Mouse (Mus musculus) liver, postnatal 0 days (tissue): ENCODE measurements at regions not wholly inside any gene's neighbourhood (a gene's known extent, or its start where the extent isn't known, plus 50 kb on each side); places are given as distances from the start of the nearest gene placed in this dataset.

Experiments used
- ATAC-seq: fragments of 200-750 bp; cut with Nextera tagmentation; 2 replicates; pipeline ENCODE4 v1.8.0; 2017; ENCODE audit warnings: mild to moderate bottlenecking, moderate library complexity
- DNase-seq: peaks from one replicate; pipeline ENCODE4 v3.0.0-alpha.2; 2016
- H3K27ac ChIP-seq: fragments of 300-500 bp; sonication (generic); 2 replicates; pipeline ENCODE4 v1.5.1; 2014; ENCODE audit warnings: antibody characterized with exemption, moderate library complexity, mild to moderate bottlenecking, low read depth
- H3K27me3 ChIP-seq: fragments of 300-500 bp; sonication (generic); 2 replicates; pipeline ENCODE4 v1.6.1; 2014; ENCODE audit warnings: low read length, control low read depth, mixed read lengths; ENCODE audit not compliant: insufficient read depth
- H3K36me3 ChIP-seq: fragments of 300-500 bp; sonication (generic); replicated peaks from 2 replicates; pipeline ENCODE4 v1.6.1; 2014; ENCODE audit warnings: mild to moderate bottlenecking, control low read depth, low read length, moderate library complexity, mixed read lengths; ENCODE audit not compliant: insufficient read depth
- H3K4me1 ChIP-seq: fragments of 300-500 bp; sonication (generic); 2 replicates; pipeline ENCODE4 v1.6.1; 2014; ENCODE audit warnings: antibody characterized with exemption, mild to moderate bottlenecking, control low read depth; ENCODE audit not compliant: insufficient read depth
- H3K4me2 ChIP-seq: fragments of 300-500 bp; sonication (generic); 2 replicates; pipeline ENCODE4 v1.6.1; 2014; ENCODE audit warnings: low read depth, mild to moderate bottlenecking, low read length, moderate library complexity, mixed read lengths
- H3K4me3 ChIP-seq: fragments of 300-500 bp; sonication (generic); 2 replicates; pipeline ENCODE4 v1.5.1; 2014; ENCODE audit warnings: low read depth, low read length
- H3K9ac ChIP-seq: fragments of 300-500 bp; sonication (generic); replicated peaks from 2 replicates; pipeline ENCODE4 v1.6.1; 2014; ENCODE audit warnings: mild to moderate bottlenecking, moderate library complexity
- H3K9me3 ChIP-seq: fragments of 300-500 bp; sonication (generic); 2 replicates; pipeline ENCODE4 v1.6.1; 2016; ENCODE audit warnings: mild to moderate bottlenecking, control low read depth, low read length, mixed read lengths
- CTCF ChIP-seq: sonication (generic); IDR thresholded peaks from 2 replicates; pipeline ENCODE4 v1.5.1; 2016; ENCODE audit warnings: antibody characterized with exemption, low read depth
- EP300 ChIP-seq: IDR thresholded peaks from 2 replicates; pipeline ENCODE4 v1.6.1; 2016; ENCODE audit warnings: antibody characterized with exemption, low read depth, mild to moderate bottlenecking
- WGBS: fragments of 180-500 bp; shearing (Covaris S2); extraction: QIAGEN DNeasy Blood & Tissue Kit; methylation state at CpG from one replicate; pipeline ENCODE4 v1.1.7; 2014; ENCODE audit not compliant: insufficient replicate concordance; 5-methylcytosine and 5-hydroxymethylcytosine counted together

DNA sequence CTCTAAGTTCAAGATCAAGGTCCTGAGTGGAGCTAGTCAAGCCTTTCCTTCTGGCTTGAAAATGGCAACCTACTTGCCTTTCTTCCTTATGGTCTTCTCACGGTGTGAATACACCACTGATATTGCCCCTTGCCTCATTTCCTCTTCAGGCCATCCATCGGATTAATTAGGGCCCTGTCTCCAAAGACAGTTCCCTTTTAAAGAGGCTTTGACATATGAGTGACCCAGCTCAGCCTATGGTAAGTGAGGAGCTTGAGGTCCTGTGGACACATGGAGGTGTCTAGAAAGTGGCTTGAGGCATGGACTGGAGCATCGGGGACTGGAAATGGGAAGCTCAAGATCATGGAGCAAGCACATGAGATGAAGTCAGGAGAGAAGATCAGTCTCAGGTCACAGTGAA is 201.5 kb downstream of the Gm10260 start:
- no peak overlapping the region for H3K27ac ChIP-seq
- 0 out of 2 replicates have a peak, but pooled peaks cover 4% of the 10 kb centered on the region for H3K4me1 ChIP-seq
- H3K36me3 ChIP-seq: no peaks in the 10 kb centered on the region
- ATAC-seq (no peak), DNase-seq (no peak)
- 71% methylated on average over 3 of the region's 3 CpGs for WGBS
- no peak overlapping the region for H3K4me3 ChIP-seq
- no peaks in the 10 kb centered on the region for H3K27me3 ChIP-seq
- no peak overlapping the region for H3K9ac ChIP-seq
- H3K4me2 ChIP-seq: no peak overlapping the region
- TF ChIP-seq EP300 (no peak), CTCF (no peak)
- H3K9me3 ChIP-seq: no peaks in the 10 kb centered on the region

- H3K9ac ChIP-seq: no peak overlapping the region
- DNase-seq: no peak
- H3K27me3 ChIP-seq: no peaks in the 10 kb centered on the region
- no peaks in the 10 kb centered on the region for H3K36me3 ChIP-seq
- no peak for ATAC-seq
- no peak overlapping the region for H3K27ac ChIP-seq
- H3K4me1 ChIP-seq: 0 out of 2 replicates have a peak, but pooled peaks cover 2% of the 10 kb centered on the region
- no peak overlapping the region for H3K4me2 ChIP-seq
- H3K4me3 ChIP-seq: no peak overlapping the region
- TF ChIP-seq EP300 (no peak), CTCF (no peak)
- no peaks in the 10 kb centered on the region for H3K9me3 ChIP-seq
- WGBS: 80% methylated on average over 3 of the region's 3 CpGs
Measured at GRCm38 (mm10) chr13:97555312-97555711, 205.1 kb downstream of the Gm10260 start.

- WGBS: 69% methylated on average over 5 of the region's 5 CpGs
- Histone ChIP-seq H3K9me3 (no peaks in the 10 kb centered on the region), H3K27ac (no peak overlapping the region), H3K4me3 (no peak overlapping the region), H3K36me3 (no peaks in the 10 kb centered on the region), H3K9ac (no peak overlapping the region), H3K27me3 (no peaks in the 10 kb centered on the region), H3K4me1 (no peaks in the 10 kb centered on the region), H3K4me2 (no peak overlapping the region)
- ATAC-seq (no peak), DNase-seq (no peak)
- TF ChIP-seq CTCF: no peak
- no peak for TF ChIP-seq EP300
Measured at GRCm38 (mm10) chr13:97554601-97555000, 205.8 kb downstream of the Gm10260 start.

- no peak overlapping the region for H3K9ac ChIP-seq
- H3K4me2 ChIP-seq: no peak overlapping the region
- H3K4me1 ChIP-seq: no peaks in the 10 kb centered on the region; the same call in 1 of the 2 replicates
- H3K27ac ChIP-seq: no peak overlapping the region
- H3K27me3 ChIP-seq: no peaks in the 10 kb centered on the region
- ATAC-seq (no peak), DNase-seq (no peak)
- TF ChIP-seq EP300 (no peak), CTCF (no peak)
- 76% methylated on average over 4 of the region's 4 CpGs for WGBS
- H3K4me3 ChIP-seq: no peak overlapping the region
- no peaks in the 10 kb centered on the region for H3K36me3 ChIP-seq
- no peaks in the 10 kb centered on the region for H3K9me3 ChIP-seq
Measured at GRCm38 (mm10) chr13:97552236-97552635, 208.2 kb downstream of the Gm10260 start.

DNA sequence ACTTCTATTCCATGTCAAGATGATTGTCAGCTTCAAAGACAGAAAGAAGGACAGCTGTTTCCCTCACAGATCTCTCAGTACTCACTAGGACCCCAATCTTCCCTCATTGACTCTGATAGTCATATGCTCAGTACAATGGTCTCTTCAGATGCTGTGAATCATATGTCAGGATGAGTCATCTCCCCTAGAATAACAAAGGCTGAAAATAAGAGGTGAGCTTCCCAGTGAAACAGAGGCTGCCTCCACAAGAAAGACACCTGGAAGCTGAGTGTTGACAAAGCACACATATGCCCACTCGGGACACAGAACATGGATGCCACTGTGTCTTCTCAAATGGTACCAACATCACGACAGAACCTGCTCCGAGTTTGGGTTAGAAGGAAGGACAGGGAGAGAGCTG is 209.6 kb downstream of the Gm10260 start:
- no peak overlapping the region for H3K4me3 ChIP-seq
- no peak for TF ChIP-seq EP300
- no peak for TF ChIP-seq CTCF
- WGBS: 79% methylated on average over 3 of the region's 3 CpGs
- H3K9ac ChIP-seq: no peak overlapping the region
- no peaks in the 10 kb centered on the region for H3K9me3 ChIP-seq
- ATAC-seq (no peak), DNase-seq (no peak)
- H3K36me3 ChIP-seq: no peaks in the 10 kb centered on the region
- H3K4me1 ChIP-seq: peaks cover 2% of the 10 kb centered on the region; the same call in 1 of the 2 replicates
- H3K4me2 ChIP-seq: no peak overlapping the region
- H3K27me3 ChIP-seq: no peaks in the 10 kb centered on the region
- H3K27ac ChIP-seq: no peak overlapping the region

DNA sequence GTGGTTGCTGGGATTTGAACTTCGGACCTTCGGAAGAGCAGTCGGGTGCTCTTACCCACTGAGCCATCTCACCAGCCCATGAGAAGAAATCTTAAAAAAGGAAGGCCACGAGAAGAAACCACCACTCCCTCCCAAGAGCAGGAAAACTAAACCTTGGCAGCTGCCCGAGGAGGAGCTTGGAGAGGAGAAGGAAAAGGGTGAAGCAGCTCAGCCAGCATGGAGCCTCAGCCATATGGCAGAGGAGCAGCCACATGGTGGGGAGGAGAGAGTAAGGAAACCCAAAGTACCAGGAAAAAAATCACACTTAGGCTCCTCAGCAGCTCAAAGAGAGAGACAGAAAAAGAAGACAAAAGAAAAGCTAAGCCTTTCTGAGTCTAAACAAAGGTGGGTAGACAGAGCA is 210.3 kb downstream of the Gm10260 start:
- Histone ChIP-seq H3K4me2 (no peak overlapping the region), H3K36me3 (no peaks in the 10 kb centered on the region), H3K4me1 (peaks cover 2% of the 10 kb centered on the region; the same call in 1 of the 2 replicates), H3K4me3 (no peak overlapping the region), H3K27ac (no peak overlapping the region), H3K9ac (no peak overlapping the region), H3K9me3 (no peaks in the 10 kb centered on the region), H3K27me3 (no peaks in the 10 kb centered on the region)
- 76% methylated on average over 5 of the region's 5 CpGs for WGBS
- no peak for TF ChIP-seq CTCF
- no peak for TF ChIP-seq EP300
- DNase-seq (no peak), ATAC-seq (no peak)

DNA sequence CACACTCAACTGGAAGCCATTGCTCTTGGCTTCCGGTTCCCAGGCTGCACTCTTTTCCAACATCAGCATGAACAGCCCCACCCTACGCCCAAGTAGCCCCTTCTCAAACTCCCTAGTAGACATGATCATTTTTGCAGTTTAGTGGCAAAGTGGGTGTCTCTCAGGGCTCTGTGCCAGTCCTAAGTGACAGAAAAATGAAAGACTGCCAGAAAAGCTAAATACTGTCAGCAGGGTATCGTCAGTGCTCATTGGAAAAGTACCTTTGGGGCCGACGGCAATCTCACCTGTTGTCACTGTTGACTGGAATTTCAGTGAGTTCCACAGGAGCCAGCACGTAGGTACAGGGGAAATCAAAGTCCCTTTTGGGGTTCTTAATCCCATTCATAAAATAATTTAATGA is 211.0 kb downstream of the Gm10260 start:
- H3K27ac ChIP-seq: no peak overlapping the region

More for the DNA sequence above, 211.0 kb downstream of the Gm10260 start:
- Histone ChIP-seq H3K4me3 (no peak overlapping the region), H3K27me3 (no peaks in the 10 kb centered on the region), H3K36me3 (no peaks in the 10 kb centered on the region), H3K4me1 (peaks cover 2% of the 10 kb centered on the region; the same call in 1 of the 2 replicates), H3K9ac (no peak overlapping the region), H3K4me2 (no peak overlapping the region), H3K9me3 (no peaks in the 10 kb centered on the region)
- DNase-seq (no peak), ATAC-seq (no peak)
- TF ChIP-seq CTCF (no peak), EP300 (no peak)
- 83% methylated on average over 6 of the region's 6 CpGs for WGBS
